Mouse (Mus musculus) midbrain, embryonic 15.5 days (tissue): ENCODE measurements around the gene March7. TPM values are rescaled to one million over a fixed set of nuclear protein-coding genes. Genes with fewer than 3 reads are reported as not detected.
A peak's percentile ranks its signal among the peaks of the same experiment; 100 is the strongest.

ENCODE experiments used
- ATAC-seq: fragments of 200-750 bp; cut with Nextera tagmentation; replicated peaks from 2 replicates; pipeline ENCODE4 v1.8.0; 2017; ENCODE audit warnings: moderate TSS enrichment
- H3K27ac ChIP-seq: fragments of 300-500 bp; sonication (generic); 2 replicates; pipeline ENCODE4 v1.5.1; 2015; ENCODE audit warnings: mild to moderate bottlenecking, inconsistent platforms
- H3K27me3 ChIP-seq: fragments of 300-500 bp; sonication (generic); replicated peaks from 2 replicates; pipeline ENCODE4 v1.6.1; 2015; ENCODE audit warnings: inconsistent platforms
- H3K36me3 ChIP-seq: fragments of 300-500 bp; sonication (generic); replicated peaks from 2 replicates; pipeline ENCODE4 v1.6.1; 2015; ENCODE audit warnings: inconsistent platforms
- H3K4me1 ChIP-seq: fragments of 300-500 bp; sonication (generic); 2 replicates; pipeline ENCODE4 v1.6.1; 2015; ENCODE audit warnings: inconsistent platforms
- H3K4me2 ChIP-seq: fragments of 300-500 bp; sonication (generic); 2 replicates; pipeline ENCODE4 v1.6.1; 2015; ENCODE audit warnings: inconsistent platforms, mild to moderate bottlenecking, moderate library complexity
- H3K4me3 ChIP-seq: fragments of 300-500 bp; sonication (generic); 2 replicates; pipeline ENCODE4 v1.5.1; 2015; ENCODE audit warnings: mild to moderate bottlenecking, inconsistent platforms
- H3K9ac ChIP-seq: fragments of 300-500 bp; sonication (generic); 2 replicates; pipeline ENCODE4 v1.6.1; 2015; ENCODE audit warnings: mild to moderate bottlenecking, inconsistent platforms
- H3K9me3 ChIP-seq: fragments of 300-500 bp; sonication (generic); 2 replicates; pipeline ENCODE4 v1.6.1; 2016; ENCODE audit warnings: inconsistent platforms
- WGBS: fragments of 180-500 bp; shearing (Covaris S2); methylation state at CpG from one replicate; pipeline ENCODE4 v1.1.7; 2015; ENCODE audit warnings: mixed read lengths; 5-methylcytosine and 5-hydroxymethylcytosine counted together
- polyA plus RNA-seq: library from polyadenylated mRNA; unstranded; fragments of >200 nt; fragmentation: Nextera tagmentation; extraction: Ambion mirVana; gene quantifications from 2 replicates; pipeline ENCODE4 v1.2.1, GENCODE M21; 2015

March7 gene
- polyA plus RNA-seq, 1 experiment from 2014 or later = 95.1 TPM

DNA sequence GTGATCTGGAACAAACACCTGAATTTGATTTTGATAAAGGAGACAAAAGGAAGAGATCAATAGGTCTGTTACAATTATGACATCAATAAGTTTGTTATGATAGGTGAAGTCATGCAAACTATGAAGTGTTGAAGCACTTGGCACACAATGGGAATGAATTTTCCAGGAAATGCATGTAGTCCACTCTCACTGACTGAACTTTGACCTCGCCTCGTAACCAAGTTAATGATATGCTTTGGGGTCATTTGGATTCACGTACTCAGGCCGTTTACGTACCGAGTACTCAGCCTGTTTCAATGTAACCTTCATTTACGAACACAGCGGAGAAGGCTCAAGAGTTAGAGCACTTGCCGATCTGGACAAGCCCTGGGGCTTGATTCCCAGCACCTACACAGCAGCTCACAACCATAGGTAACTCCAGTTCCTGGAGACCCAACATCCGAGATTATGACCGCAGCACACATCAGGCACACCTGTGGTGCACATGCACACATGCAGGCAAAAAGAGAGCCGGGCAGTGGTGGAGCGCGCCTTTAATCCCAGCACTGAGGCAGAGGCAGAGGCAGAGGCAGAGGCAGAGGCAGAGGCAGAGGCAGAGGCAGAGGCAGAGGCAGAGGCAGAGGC is 60.3 kb downstream of the March7 start:
- H3K9me3 ChIP-seq = no peaks in the 10 kb centered on the region
- H3K36me3 ChIP-seq = no peaks in the 10 kb centered on the region
- no peak for ATAC-seq
- no peaks in the 10 kb centered on the region for H3K27me3 ChIP-seq
- no peak overlapping the region for H3K27ac ChIP-seq
- H3K9ac ChIP-seq = no peak overlapping the region
- no peak overlapping the region for H3K4me2 ChIP-seq
- no peaks in the 10 kb centered on the region for H3K4me1 ChIP-seq
- 96% methylated on average over 14 of the region's 14 CpGs for WGBS
- no peak overlapping the region for H3K4me3 ChIP-seq

- H3K9me3 ChIP-seq = no peaks in the 10 kb centered on the region
- H3K4me2 ChIP-seq = no peak overlapping the region
- no peak overlapping the region for H3K27ac ChIP-seq
- peaks cover 9% of the 10 kb centered on the region for H3K4me1 ChIP-seq
- WGBS = 93% methylated on average over 4 of the region's 4 CpGs
- H3K4me3 ChIP-seq = no peak overlapping the region
- 0 out of 2 replicates have a peak, but pooled peaks cover 4% of the 10 kb centered on the region for H3K27me3 ChIP-seq
- ATAC-seq = no peak
- no peaks in the 10 kb centered on the region for H3K36me3 ChIP-seq
- H3K9ac ChIP-seq = no peak overlapping the region
Observed at GRCm38 (mm10) chr2:60278627-60279026, 68.9 kb downstream of the March7 start.

DNA sequence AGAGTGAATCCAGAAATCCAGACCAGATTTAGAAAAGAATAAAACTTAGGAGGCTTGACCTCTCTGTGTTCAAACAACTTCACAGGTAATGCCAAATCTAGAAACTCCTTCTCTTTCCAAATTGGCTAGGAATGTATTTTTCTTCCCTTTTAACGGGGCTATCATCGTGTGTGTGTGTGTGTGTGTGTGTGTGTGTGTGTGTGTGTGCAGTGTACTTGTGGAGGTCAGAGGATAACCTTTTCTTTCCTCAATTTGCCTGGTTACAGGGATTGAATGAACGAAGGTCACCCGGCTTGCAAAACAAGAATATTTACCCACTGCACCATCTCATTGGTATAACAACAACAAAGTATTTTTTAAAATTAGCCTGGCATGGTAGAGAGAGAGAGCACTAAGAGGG is 72.9 kb downstream of the March7 start:
- Histone ChIP-seq H3K4me3 (no peak overlapping the region), H3K36me3 (no peaks in the 10 kb centered on the region), H3K27ac (no peak overlapping the region), H3K4me1 (peaks cover 17% of the 10 kb centered on the region), H3K9me3 (no peaks in the 10 kb centered on the region), H3K9ac (no peak overlapping the region), H3K4me2 (no peak overlapping the region; the same call in 1 of the 2 replicates), H3K27me3 (peaks cover 12% of the 10 kb centered on the region)
- 86% methylated on average over 4 of the region's 4 CpGs for WGBS
- ATAC-seq = no peak

- H3K9ac ChIP-seq = peak overlapping the region; percentile 41; the same call in 1 of the 2 replicates
- H3K36me3 ChIP-seq = no peaks in the 10 kb centered on the region
- H3K4me1 ChIP-seq = peaks cover 17% of the 10 kb centered on the region
- peaks cover 12% of the 10 kb centered on the region for H3K27me3 ChIP-seq
- whole genome bisulfite sequencing = 4% methylated on average over 9 of the region's 9 CpGs
- no peak overlapping the region for H3K27ac ChIP-seq
- H3K4me2 ChIP-seq = peak overlapping the region; percentile 94
- no peak; the same call in none of the 2 replicates for ATAC-seq
- H3K9me3 ChIP-seq = no peaks in the 10 kb centered on the region
- peak overlapping the region; percentile 44 for H3K4me3 ChIP-seq
Observed at GRCm38 (mm10) chr2:60283208-60283750, 73.6 kb downstream of the March7 start.

- 1% methylated on average over 42 of the region's 42 CpGs for WGBS
- H3K9me3 ChIP-seq = no peaks in the 10 kb centered on the region
- peak overlapping the region; percentile 41 for H3K9ac ChIP-seq
- peaks cover 17% of the 10 kb centered on the region for H3K4me1 ChIP-seq
- H3K36me3 ChIP-seq = no peaks in the 10 kb centered on the region
- peak; percentile 85 for ATAC-seq
- peak overlapping the region; percentile 44 for H3K4me3 ChIP-seq
- H3K4me2 ChIP-seq = peak overlapping the region; percentile 94
- peaks cover 12% of the 10 kb centered on the region for H3K27me3 ChIP-seq
- H3K27ac ChIP-seq = no peak overlapping the region
Observed at GRCm38 (mm10) chr2:60283751-60284466, 74.2 kb downstream of the March7 start.

DNA sequence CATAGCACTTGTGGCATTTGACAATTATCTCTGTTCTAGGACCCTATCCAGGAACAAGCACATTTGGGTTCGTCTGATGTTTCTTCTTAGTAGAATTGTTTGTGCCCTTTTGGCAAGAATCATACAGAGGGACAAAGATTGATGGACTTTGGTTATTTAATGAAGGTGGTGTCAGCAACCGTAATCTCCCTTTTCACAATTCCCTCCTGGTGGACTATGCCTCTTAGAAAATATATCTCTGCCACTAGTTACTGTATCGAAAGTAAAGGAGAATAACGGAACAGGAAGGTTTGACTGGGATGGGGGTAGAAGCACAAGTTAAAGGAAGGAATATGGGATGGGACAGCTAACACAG is 74.8 kb downstream of the March7 start, which contains the start of gene Cd302:
Gene Cd302, minus strand, starts transcription at position 22 of the 355 bp plus-strand sequence.
- Histone ChIP-seq H3K27me3 (peaks cover 12% of the 10 kb centered on the region), H3K4me1 (peaks cover 17% of the 10 kb centered on the region), H3K27ac (no peak within 1 kb of the TSS), H3K9ac (peak within 1 kb of the TSS; percentile 41), H3K4me2 (peak within 1 kb of the TSS; percentile 94), H3K4me3 (peak within 1 kb of the TSS; percentile 44), H3K36me3 (no peaks in the 10 kb centered on the region), H3K9me3 (no peaks in the 10 kb centered on the region)
- no peak for ATAC-seq
- 69% methylated on average over 4 of the region's 4 CpGs for WGBS

- no peak overlapping the region for H3K4me2 ChIP-seq
- no peaks in the 10 kb centered on the region for H3K9me3 ChIP-seq
- H3K36me3 ChIP-seq = no peaks in the 10 kb centered on the region
- no peak overlapping the region for H3K9ac ChIP-seq
- no peak for ATAC-seq
- H3K4me3 ChIP-seq = no peak overlapping the region
- H3K27ac ChIP-seq = no peak overlapping the region
- peaks cover 12% of the 10 kb centered on the region for H3K27me3 ChIP-seq
- H3K4me1 ChIP-seq = peaks cover 17% of the 10 kb centered on the region
- WGBS = 86% methylated on average over 8 of the region's 8 CpGs
Observed at GRCm38 (mm10) chr2:60285107-60285617, 75.5 kb downstream of the March7 start.

DNA sequence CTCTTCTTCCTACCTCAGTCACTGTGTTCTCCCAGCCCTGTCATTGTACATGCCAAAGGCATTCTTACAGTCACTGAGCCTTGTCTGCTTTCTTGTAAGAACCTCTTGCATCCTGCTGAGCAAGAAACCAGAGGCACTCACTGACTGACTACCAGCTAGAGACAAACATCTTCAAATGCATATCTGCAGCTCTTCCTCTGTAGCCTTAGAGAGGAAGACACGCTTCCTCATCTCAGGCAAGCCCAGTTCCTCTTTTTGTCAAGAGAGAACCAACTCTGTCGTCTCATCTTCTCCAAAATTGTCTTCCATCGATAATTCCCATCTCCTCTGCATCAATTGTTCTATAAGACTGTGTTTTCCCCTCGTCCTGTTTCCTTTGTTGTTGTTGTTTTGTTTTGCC is 78.9 kb downstream of the March7 start:
- Histone ChIP-seq H3K4me3 (no peak overlapping the region), H3K36me3 (no peaks in the 10 kb centered on the region), H3K9me3 (no peaks in the 10 kb centered on the region), H3K27ac (no peak overlapping the region), H3K4me2 (no peak overlapping the region), H3K4me1 (peaks cover 9% of the 10 kb centered on the region), H3K9ac (no peak overlapping the region), H3K27me3 (peaks cover 8% of the 10 kb centered on the region)
- WGBS = 85% methylated on average over 4 of the region's 4 CpGs
- no peak for ATAC-seq

- 93% methylated on average over 1 of the region's 1 CpGs for WGBS
- no peaks in the 10 kb centered on the region for H3K36me3 ChIP-seq
- no peaks in the 10 kb centered on the region for H3K9me3 ChIP-seq
- peaks cover under 1% of the 10 kb centered on the region; the same call in 1 of the 2 replicates for H3K4me1 ChIP-seq
- no peak overlapping the region for H3K27ac ChIP-seq
- H3K27me3 ChIP-seq = peaks cover 7% of the 10 kb centered on the region
- H3K4me2 ChIP-seq = no peak overlapping the region
- no peak overlapping the region for H3K4me3 ChIP-seq
- no peak for ATAC-seq
- no peak overlapping the region for H3K9ac ChIP-seq
Observed at GRCm38 (mm10) chr2:60289451-60289850, 79.8 kb downstream of the March7 start.

GRCm38 (mm10) chr2:60291381-60291780 is 81.7 kb downstream of the March7 start:
- H3K27ac ChIP-seq = no peak overlapping the region
- H3K27me3 ChIP-seq = no peaks in the 10 kb centered on the region
- no peak overlapping the region for H3K4me2 ChIP-seq
- no peaks in the 10 kb centered on the region for H3K9me3 ChIP-seq
- no peaks in the 10 kb centered on the region for H3K36me3 ChIP-seq
- ATAC-seq = no peak
- H3K9ac ChIP-seq = no peak overlapping the region
- 86% methylated on average over 4 of the region's 4 CpGs for WGBS
- H3K4me3 ChIP-seq = no peak overlapping the region
- no peaks in the 10 kb centered on the region for H3K4me1 ChIP-seq

DNA sequence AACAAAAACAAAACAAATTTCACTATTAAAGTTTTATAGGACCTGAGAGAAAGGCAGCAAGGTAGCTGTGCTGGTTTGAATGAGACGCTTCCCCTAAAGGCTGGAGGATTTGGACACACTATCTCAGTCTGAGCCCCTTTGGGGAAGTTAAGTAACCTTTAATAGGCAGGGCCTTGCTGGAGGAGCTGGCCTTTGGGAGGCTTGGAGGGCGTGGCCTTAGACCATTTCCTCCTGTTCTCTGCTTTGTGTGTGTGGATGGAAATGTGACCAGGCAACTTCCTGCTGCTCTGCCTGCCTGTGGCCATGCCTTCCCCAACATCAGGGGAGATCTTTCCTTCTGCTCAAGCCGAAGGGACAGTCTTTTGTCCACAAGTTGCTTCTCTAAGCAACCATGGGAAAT is 88.6 kb downstream of the March7 start:
- Histone ChIP-seq H3K4me3 (no peak overlapping the region), H3K36me3 (no peaks in the 10 kb centered on the region), H3K4me1 (no peaks in the 10 kb centered on the region), H3K9ac (no peak overlapping the region), H3K4me2 (no peak overlapping the region), H3K27me3 (no peaks in the 10 kb centered on the region), H3K27ac (no peak overlapping the region), H3K9me3 (no peaks in the 10 kb centered on the region)
- ATAC-seq = no peak
- WGBS = 83% methylated on average over 3 of the region's 3 CpGs

DNA sequence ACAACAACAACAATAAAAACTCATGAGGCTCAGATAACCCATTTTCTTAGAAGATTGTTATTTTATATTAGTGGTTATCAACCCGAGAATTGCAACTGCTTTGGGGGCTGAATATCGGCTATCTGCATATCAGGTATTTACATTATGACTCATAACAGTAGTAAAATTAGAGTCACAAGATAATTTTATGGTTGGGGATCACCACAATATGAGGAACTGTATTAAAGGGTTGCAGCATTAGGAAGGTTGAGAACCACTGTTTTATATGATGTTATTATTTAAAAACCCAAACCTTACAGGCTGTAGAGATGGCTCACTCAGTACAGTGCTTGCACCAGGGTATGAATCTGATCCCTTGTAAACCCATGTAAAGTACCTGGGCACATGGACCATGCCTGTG is 89.6 kb downstream of the March7 start:
- WGBS = 91% methylated on average over 2 of the region's 2 CpGs
- H3K27ac ChIP-seq = no peak overlapping the region
- H3K4me3 ChIP-seq = no peak overlapping the region
- no peaks in the 10 kb centered on the region for H3K36me3 ChIP-seq
- no peaks in the 10 kb centered on the region for H3K4me1 ChIP-seq
- no peak for ATAC-seq
- H3K4me2 ChIP-seq = no peak overlapping the region
- no peak overlapping the region for H3K9ac ChIP-seq
- H3K9me3 ChIP-seq = no peaks in the 10 kb centered on the region
- no peaks in the 10 kb centered on the region for H3K27me3 ChIP-seq
